Mouse (Mus musculus) inflammation-experienced regulatory T-cells, adult 16 weeks (primary cell): Measurements from ENCODE around the gene Mtss1l. TPM values are rescaled to one million over a fixed set of nuclear protein-coding genes. Genes with fewer than 3 reads are reported as not detected.

ENCODE experiments used
- polyA plus RNA-seq: library from polyadenylated mRNA; unstranded; fragments of 100-300 nt; shearing (Covaris generic); gene quantifications from one replicate; pipeline ENCODE4 v1.2.1, GENCODE M21; 2017

Gene Mtss1l
- not detected for polyA plus RNA-seq

DNA sequence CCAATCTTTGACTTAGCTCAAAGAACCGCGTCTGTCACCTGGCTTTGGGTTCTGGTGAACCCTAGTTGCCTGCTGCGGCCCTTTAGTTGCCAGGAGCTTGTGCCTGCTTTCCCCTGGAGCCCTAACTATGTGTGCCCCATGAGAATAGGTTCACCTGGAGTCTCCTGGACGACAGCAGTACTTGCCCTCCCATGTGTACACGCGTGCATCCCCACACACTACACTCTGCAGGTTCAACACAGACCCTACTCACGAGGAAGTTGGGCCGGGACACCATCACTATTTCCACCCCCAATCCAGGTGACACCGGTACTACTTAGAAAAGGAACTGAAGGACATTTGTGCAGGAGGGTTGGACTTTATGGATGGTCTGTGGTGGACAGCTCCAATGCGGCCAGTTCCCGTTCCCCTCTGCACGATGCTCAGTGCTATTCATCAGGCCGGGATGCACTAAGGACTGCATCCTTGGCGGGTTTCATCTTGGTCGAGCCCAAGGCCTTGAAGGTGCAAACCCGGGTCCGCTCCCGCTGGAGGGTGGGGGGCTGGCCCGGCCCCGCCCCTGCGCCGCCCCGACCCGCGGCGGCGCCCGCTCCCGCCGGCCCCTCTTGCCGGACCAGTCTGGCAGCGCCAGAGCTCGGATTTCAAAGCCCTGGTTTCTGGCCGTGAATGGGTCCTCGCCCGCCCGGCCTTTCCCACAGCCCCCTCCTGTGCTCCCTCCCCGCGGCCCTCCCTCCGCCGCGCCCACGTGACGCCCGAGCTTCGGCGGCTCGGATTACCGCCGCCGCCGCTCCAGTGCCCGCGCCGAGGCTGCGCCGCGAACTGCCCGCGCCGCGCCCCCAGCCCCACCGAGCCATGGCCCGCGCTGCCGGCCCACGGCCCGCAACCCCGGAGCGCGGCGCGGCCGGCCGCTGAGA lies at the start of gene Mtss1l:
TSS of gene Mtss1l (plus strand) at position 792 of the 914 bp plus-strand sequence.

Other genes with a start within 250 kb of the Mtss1l start
- gene Vac14, start 102.9 kb upstream of the Mtss1l start, polyA plus RNA-seq: 15.7 TPM
- not detected for gene Il34, start 84.4 kb downstream of the Mtss1l start, polyA plus RNA-seq
- 88.0 TPM for gene Cog4, start 125.1 kb downstream of the Mtss1l start, polyA plus RNA-seq
- 236 TPM for gene Sf3b3, start 125.3 kb downstream of the Mtss1l start, polyA plus RNA-seq
- gene Fuk, start 181.0 kb downstream of the Mtss1l start, polyA plus RNA-seq: 12.0 TPM
- 7.4 TPM for gene St3gal2, start 198.4 kb downstream of the Mtss1l start, polyA plus RNA-seq